Mouse (Mus musculus) heart, postnatal 0 days (tissue): ENCODE measurements around the gene Rnf216.

ENCODE experiments used
- CTCF ChIP-seq: IDR thresholded peaks from 2 replicates; pipeline ENCODE4 v1.5.1; 2016; ENCODE audit warnings: antibody characterized with exemption, control low read depth, low read depth
- EP300 ChIP-seq: IDR thresholded peaks from 2 replicates; pipeline ENCODE4 v1.6.1; 2016; ENCODE audit warnings: antibody characterized with exemption, low read depth

GRCm38 (mm10) chr5:143150044-143150443 lies 37.2 kb upstream of the Rnf216 start:
- TF ChIP-seq CTCF (no peak), EP300 (no peak)
